Comparison of ENCODE assay signal across 28 mouse cellular contexts in the genomic region with DNA sequence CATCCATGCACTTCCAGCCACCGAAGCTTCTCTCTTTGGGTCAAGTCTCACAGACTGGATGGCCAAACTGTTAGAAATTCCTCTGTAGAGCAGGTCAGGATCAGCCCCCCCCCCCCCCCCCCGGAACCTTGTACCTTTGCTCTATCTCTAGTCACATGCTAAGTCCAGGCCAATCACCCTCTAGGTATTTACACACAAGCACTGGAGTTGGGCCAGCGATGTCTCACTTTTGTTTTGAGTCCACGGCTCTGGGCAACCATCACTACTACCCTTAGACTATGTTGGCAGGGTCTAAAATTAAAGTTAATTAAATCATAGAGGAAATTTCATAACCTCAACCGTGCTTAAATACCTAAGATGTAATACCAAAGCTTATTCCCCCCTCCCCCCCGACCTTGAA. TPM values are rescaled to one million over a fixed set of nuclear protein-coding genes. Genes with fewer than 3 reads are reported as not detected.
DNase-seq lines count a peak whose midpoint lies in the region; ATAC-seq and TF ChIP-seq lines count a peak whose summit lies in the region.
"Had no signal": no experiment of that assay in that cellular context is flagged by ENCODE, and none has a peak within 500 bp of the region (broad histone marks: within the 10 kb centered on the region; RNA-seq: fewer than 3 reads in every experiment).

No protein-coding gene starts in this region.

- no peaks in the 10 kb centered on the region for H3K36me3 ChIP-seq in hindbrain, postnatal 0 days (ENCODE audit: insufficient read depth, low read length)
- H3K36me3 ChIP-seq in hindbrain, embryonic 10.5 days: no peaks in the 10 kb centered on the region
- no peaks in the 10 kb centered on the region for H3K36me3 ChIP-seq in limb, embryonic 15.5 days
- H3K36me3 ChIP-seq in limb, embryonic 10.5 days: no peaks in the 10 kb centered on the region
- H3K36me3 ChIP-seq: embryonic facial prominence, embryonic 10.5 days; embryonic facial prominence, embryonic 15.5 days; forebrain, embryonic 12.5 days; heart, embryonic 12.5 days; liver, embryonic 12.5 days; stomach, embryonic 15.5 days had no signal

- H3K9ac ChIP-seq in hindbrain, postnatal 0 days (replicated peaks; ENCODE audit: low read length): no peak overlapping the region
- H3K9ac ChIP-seq in limb, embryonic 15.5 days: no peak overlapping the region
- H3K9ac ChIP-seq: embryonic facial prominence, embryonic 15.5 days; forebrain, embryonic 12.5 days; forebrain, postnatal 0 days; heart, embryonic 12.5 days; hindbrain, embryonic 14.5 days; liver, embryonic 12.5 days; stomach, embryonic 15.5 days had no signal

- no peak overlapping the region for H3K4me3 ChIP-seq in hindbrain, postnatal 0 days (ENCODE audit: low read length)
- H3K4me3 ChIP-seq in hindbrain, embryonic 10.5 days: no peak overlapping the region
- no peak overlapping the region for H3K4me3 ChIP-seq in limb, embryonic 15.5 days
- H3K4me3 ChIP-seq in limb, embryonic 10.5 days: no peak overlapping the region
- H3K4me3 ChIP-seq: embryonic facial prominence, embryonic 10.5 days; embryonic facial prominence, embryonic 15.5 days; forebrain, embryonic 12.5 days; heart, adult 2 months; heart, embryonic 12.5 days; liver, embryonic 12.5 days; stomach, embryonic 15.5 days had no signal

- no peaks in the 10 kb centered on the region for H3K4me1 ChIP-seq in hindbrain, postnatal 0 days (ENCODE audit: insufficient read depth, low read length)
- H3K4me1 ChIP-seq in hindbrain, embryonic 10.5 days (replicated peaks): no peaks in the 10 kb centered on the region
- H3K4me1 ChIP-seq in limb, embryonic 15.5 days: no peaks in the 10 kb centered on the region
- peaks cover 3% of the 10 kb centered on the region; the same call in 1 of the 2 replicates for H3K4me1 ChIP-seq in limb, embryonic 10.5 days
- H3K4me1 ChIP-seq: embryonic facial prominence, embryonic 10.5 days; forebrain, embryonic 12.5 days; liver, embryonic 12.5 days; stomach, embryonic 15.5 days had no signal

- no peaks in the 10 kb centered on the region for H3K27me3 ChIP-seq in hindbrain, postnatal 0 days (ENCODE audit: insufficient read depth, low read length)
- H3K27me3 ChIP-seq in hindbrain, embryonic 10.5 days (ENCODE audit: insufficient read depth, poor library complexity, severe bottlenecking): no peaks in the 10 kb centered on the region
- no peaks in the 10 kb centered on the region for H3K27me3 ChIP-seq in limb, embryonic 15.5 days
- H3K27me3 ChIP-seq in limb, embryonic 10.5 days (ENCODE audit: low read depth, poor library complexity, severe bottlenecking): no peaks in the 10 kb centered on the region
- H3K27me3 ChIP-seq: embryonic facial prominence, embryonic 15.5 days; forebrain, embryonic 12.5 days; heart, embryonic 12.5 days; liver, embryonic 12.5 days; stomach, embryonic 15.5 days had no signal

- no peaks in the 10 kb centered on the region for H3K9me3 ChIP-seq in hindbrain, postnatal 0 days (ENCODE audit: low read length)
- H3K9me3 ChIP-seq in hindbrain, embryonic 10.5 days: no peaks in the 10 kb centered on the region
- H3K9me3 ChIP-seq in limb, embryonic 15.5 days: 0 out of 2 replicates have a peak, but pooled peaks cover 2% of the 10 kb centered on the region
- H3K9me3 ChIP-seq in limb, embryonic 10.5 days (replicated peaks): no peaks in the 10 kb centered on the region
- H3K9me3 ChIP-seq: embryonic facial prominence, embryonic 10.5 days; embryonic facial prominence, embryonic 15.5 days; forebrain, embryonic 12.5 days; heart, embryonic 12.5 days; liver, embryonic 12.5 days; stomach, embryonic 15.5 days had no signal

- DNase-seq in hindbrain, postnatal 0 days (ENCODE audit: low spot score): no peak
- DNase-seq in hindbrain, embryonic 10.5 days (ENCODE audit: low spot score): no peak
- DNase-seq in limb, embryonic 10.5 days (ENCODE audit: low spot score): no peak
- DNase-seq in kidney, adult 9 months: peak; percentile 63
- peak; percentile 10 for DNase-seq in kidney, postnatal 10 days
- no peak for DNase-seq in thymus, postnatal 14 days
- DNase-seq: adrenal gland, postnatal 25 days; B cell, adult 2 months; forebrain, postnatal 0 days; heart, adult 2 months; heart, postnatal 4 days; left cerebral cortex, postnatal 4 days; lung, adult 18-20 months; midbrain, embryonic 14.5 days; thymus, adult 18-20 months; thymus, postnatal 36 days had no signal

- H3K27ac ChIP-seq in hindbrain, postnatal 0 days: no peak overlapping the region
- H3K27ac ChIP-seq in hindbrain, embryonic 10.5 days: no peak overlapping the region
- H3K27ac ChIP-seq in limb, embryonic 15.5 days: no peak overlapping the region
- no peak overlapping the region for H3K27ac ChIP-seq in limb, embryonic 10.5 days
- H3K27ac ChIP-seq: embryonic facial prominence, embryonic 10.5 days; embryonic facial prominence, embryonic 15.5 days; forebrain, embryonic 12.5 days; heart, adult 2 months; hindbrain, embryonic 14.5 days; kidney, postnatal 0 days; liver, embryonic 12.5 days; stomach, embryonic 15.5 days had no signal

- 83% methylated on average over 6 of the region's 6 CpGs for WGBS in hindbrain, postnatal 0 days
- 85% methylated on average over 6 of the region's 6 CpGs for WGBS in hindbrain, embryonic 10.5 days
- WGBS in limb, embryonic 15.5 days: 76% methylated on average over 5 of the region's 6 CpGs
- WGBS in limb, embryonic 10.5 days: 87% methylated on average over 6 of the region's 6 CpGs

- no peak overlapping the region for H3K4me2 ChIP-seq in hindbrain, postnatal 0 days (ENCODE audit: low read depth, low read length)
- no peak overlapping the region for H3K4me2 ChIP-seq in limb, embryonic 15.5 days
- H3K4me2 ChIP-seq: embryonic facial prominence, embryonic 15.5 days; forebrain, embryonic 12.5 days; heart, embryonic 12.5 days; hindbrain, embryonic 14.5 days; liver, embryonic 12.5 days; stomach, embryonic 15.5 days had no signal

- no peak for TF ChIP-seq CTCF in hindbrain, postnatal 0 days (IDR thresholded peaks at IDR 0.05; ENCODE audit: low read depth)

- ATAC-seq in hindbrain, postnatal 0 days: 0 out of 2 replicates have a peak, but pooled peaks have one; percentile 4
- ATAC-seq in limb, embryonic 15.5 days (ENCODE audit: insufficient number of reproducible peaks, low FRiP score, low TSS enrichment, low read depth): 0 out of 2 replicates have a peak, but pooled peaks have one; percentile 2
- ATAC-seq: forebrain, postnatal 0 days; inflammation-experienced regulatory T-cells, adult 6 months; liver, embryonic 12.5 days; lung, postnatal 0 days had no signal

RNA-seq across cellular contexts. Expression of gene Thnsl2, which starts 50.6 kb away (rescaled TPM):
- 4.9 and 10.2 TPM in 2 replicates for total RNA-seq in hindbrain, postnatal 0 days (2014; rRNA removed)
- 6.6 and 6.8 TPM in 2 replicates for polyA plus RNA-seq in hindbrain, postnatal 0 days (2015; fragmentation: Nextera tagmentation; extraction: Ambion mirVana)
- polyA plus RNA-seq in hindbrain, embryonic 10.5 days (2016; fragmentation: Nextera tagmentation; extraction: Ambion mirVana): 6.4 and 8.2 TPM in 2 replicates
- 8.3 and 9.9 TPM in 2 replicates for polyA plus RNA-seq in limb, embryonic 15.5 days (2015; fragmentation: Nextera tagmentation; extraction: Ambion mirVana)
- polyA plus RNA-seq in limb, embryonic 10.5 days (2016; fragmentation: Nextera tagmentation; extraction: Ambion mirVana): 4.2 and 4.3 TPM in 2 replicates
- total RNA-seq: monocyte, adult 5-6 weeks had no signal

Comparison
In these comparisons a context has a peak if more than half of its experiments do, and no peak if none do; other contexts are left out.
1. DNase-seq: peak in kidney, adult 9 months (single experiment) and kidney, postnatal 10 days (single experiment); none in hindbrain, postnatal 0 days (single experiment), hindbrain, embryonic 10.5 days (single experiment), limb, embryonic 10.5 days (single experiment) and thymus, postnatal 14 days (single experiment).